Mouse (Mus musculus) megakaryocyte progenitor cell, adult 5-6 weeks (primary cell): ENCODE results near the gene Gnaz. TPM values are rescaled to one million over a fixed set of nuclear protein-coding genes. Genes with fewer than 3 reads are reported as not detected.
A peak's percentile ranks its signal among the peaks of the same experiment; 100 is the strongest.

ENCODE experiments used
- ATAC-seq: replicated peaks from 2 replicates; pipeline ENCODE4 v1.8.0; 2016; ENCODE audit warnings: mild to moderate bottlenecking, moderate TSS enrichment, inconsistent platforms; ENCODE audit not compliant: poor library complexity
- total RNA-seq, 2 experiments: library from RNA; stranded (forward) in 1 of 2; stranded (reverse) in 1 of 2; fragments of 157-497, 149-512 nt in 1 of 2; fragments of 200-1000 nt in 1 of 2; gene quantifications; 2 replicates each; pipeline versions ENCODE4 v1.2.3 to v1.2.4; 2015 to 2017

The Gnaz gene
- total RNA-seq, 2 experiments from 2014 or later: 0.12 to 0.17 TPM

GRCm38 (mm10) chr10:75060843-75061235 is 93.9 kb downstream of the Gnaz start:
- no peak for ATAC-seq

DNA sequence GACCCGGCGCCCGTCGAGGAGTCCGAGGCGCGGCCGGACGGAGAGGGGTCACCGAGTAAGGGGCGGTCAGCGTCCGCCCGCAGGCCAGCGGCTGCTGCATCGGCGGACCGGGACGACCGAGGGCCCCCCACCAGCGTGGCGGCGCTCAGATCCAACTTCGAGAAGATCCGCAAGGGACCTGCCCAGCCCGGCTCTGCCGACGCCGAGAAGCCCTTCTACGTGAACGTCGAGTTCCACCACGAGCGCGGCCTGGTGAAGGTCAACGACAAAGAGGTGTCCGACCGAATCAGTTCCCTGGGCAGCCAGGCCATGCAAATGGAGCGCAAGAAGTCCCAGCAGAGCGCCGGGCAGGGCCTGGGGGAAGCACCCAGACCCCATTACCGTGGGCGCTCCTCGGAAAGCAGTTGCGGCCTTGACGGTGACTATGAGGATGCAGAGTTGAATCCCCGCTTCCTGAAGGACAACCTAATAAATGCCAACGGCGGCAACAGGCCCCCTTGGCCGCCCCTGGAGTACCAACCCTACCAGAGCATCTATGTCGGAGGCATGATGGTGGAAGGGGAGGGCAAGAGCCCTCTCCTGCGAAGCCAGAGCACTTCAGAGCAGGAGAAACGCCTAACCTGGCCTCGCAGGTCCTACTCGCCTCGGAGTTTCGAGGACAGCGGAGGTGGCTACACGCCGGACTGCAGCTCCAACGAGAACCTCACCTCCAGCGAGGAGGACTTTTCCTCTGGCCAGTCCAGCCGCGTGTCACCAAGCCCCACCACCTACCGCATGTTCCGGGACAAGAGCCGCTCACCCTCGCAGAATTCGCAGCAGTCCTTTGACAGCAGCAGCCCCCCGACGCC is 94.6 kb downstream of the Gnaz start:
- ATAC-seq: no peak

DNA sequence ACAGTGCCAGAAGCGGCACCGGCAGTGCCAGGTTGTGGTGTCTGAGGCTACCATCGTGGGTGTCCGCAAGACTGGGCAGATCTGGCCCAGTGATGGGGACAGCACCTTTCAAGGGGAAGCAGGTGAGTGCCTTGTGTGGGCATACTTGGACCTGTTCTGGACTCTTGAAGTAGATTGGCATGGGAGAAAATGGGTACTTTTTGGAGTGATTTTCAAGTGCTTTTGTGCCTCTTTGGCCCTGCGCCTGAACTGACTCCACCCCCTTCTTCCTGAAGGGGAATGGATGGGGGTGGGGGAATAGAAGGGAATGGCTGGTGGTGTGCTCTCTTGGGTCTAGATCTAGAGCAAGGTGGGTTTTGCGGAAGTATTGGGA is 95.2 kb downstream of the Gnaz start:
- no peak for ATAC-seq

DNA sequence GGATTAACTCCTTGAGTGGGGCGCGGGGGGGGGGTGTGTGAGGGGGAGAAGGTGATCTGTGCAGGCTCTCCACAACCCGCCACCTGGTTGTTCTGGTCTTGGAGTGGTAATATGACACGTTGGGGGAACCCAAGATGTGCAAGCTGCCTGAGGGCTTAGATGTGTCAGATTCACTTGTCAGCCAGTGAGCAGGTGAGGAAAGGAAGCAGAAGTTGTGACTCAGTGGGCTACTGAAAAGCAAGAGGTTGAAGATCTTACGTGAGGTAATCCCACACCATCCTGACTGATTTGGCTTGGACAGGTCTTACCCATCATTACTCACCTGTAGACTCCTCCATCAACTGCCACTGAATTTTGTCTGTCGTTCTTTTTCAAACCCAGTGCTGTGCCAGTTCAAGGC is 95.6 kb downstream of the Gnaz start:
- ATAC-seq: no peak

GRCm38 (mm10) chr10:75063301-75063965 is 96.5 kb downstream of the Gnaz start:
- no peak for ATAC-seq

DNA sequence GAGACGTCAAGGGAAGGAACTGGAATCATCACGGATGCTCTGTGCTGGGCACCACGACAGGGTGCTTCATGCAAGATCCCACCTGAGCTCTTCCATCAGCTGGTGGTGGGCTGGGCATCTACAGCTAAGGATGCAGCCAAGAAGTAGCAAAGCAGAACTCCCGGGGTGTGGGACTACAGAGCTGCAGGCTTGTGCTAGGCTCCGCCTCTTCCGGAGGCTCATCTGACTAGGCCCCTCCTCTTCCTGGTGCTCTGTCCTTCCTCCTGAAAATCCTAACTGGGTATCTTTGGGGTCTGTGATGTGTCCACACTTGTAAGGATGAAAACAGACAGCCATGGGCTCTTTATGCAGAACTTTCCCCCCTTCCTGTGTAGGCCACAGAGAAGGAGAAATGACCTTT is 98.7 kb downstream of the Gnaz start:
- peak; percentile 38 for ATAC-seq

Other genes starting within 250 kb of the Gnaz start
- not detected in 2 replicates for gene Rsph14, start 65.4 kb downstream of the Gnaz start, total RNA-seq (2015)
- gene Rsph14, start 65.4 kb downstream of the Gnaz start, total RNA-seq (2017): 0.96 TPM in 1 of 2 replicates, not detected in the other
- 0.61 and 0.84 TPM in 2 replicates for gene Rab36, start 69.9 kb downstream of the Gnaz start, total RNA-seq (2015)
- gene Rab36, start 69.9 kb downstream of the Gnaz start, total RNA-seq (2017): 0.67 TPM in 1 of 2 replicates, not detected in the other
- 18.1 and 18.6 TPM in 2 replicates for gene Bcr, start 93.4 kb downstream of the Gnaz start, total RNA-seq (2015)
- 23.0 and 28.2 TPM in 2 replicates for gene Bcr, start 93.4 kb downstream of the Gnaz start, total RNA-seq (2017)
- gene Specc1l, start 244.9 kb downstream of the Gnaz start, total RNA-seq (2015): 20.0 and 21.7 TPM in 2 replicates
- 30.2 and 32.8 TPM in 2 replicates for gene Specc1l, start 244.9 kb downstream of the Gnaz start, total RNA-seq (2017)